Mouse (Mus musculus): Measurements from ENCODE around the gene Cnbd2. TPM values are rescaled to one million over a fixed set of nuclear protein-coding genes. Genes with fewer than 3 reads are reported as not detected.
"Not testable (repeated sequence)": the region's sequence is repeated elsewhere in the genome, so short reads cannot be mapped to it uniquely, and the experiment has no call there.

Gene Cnbd2
- polyA plus RNA-seq, 1 experiment from 2014 or later, result 9.2 TPM

DNA sequence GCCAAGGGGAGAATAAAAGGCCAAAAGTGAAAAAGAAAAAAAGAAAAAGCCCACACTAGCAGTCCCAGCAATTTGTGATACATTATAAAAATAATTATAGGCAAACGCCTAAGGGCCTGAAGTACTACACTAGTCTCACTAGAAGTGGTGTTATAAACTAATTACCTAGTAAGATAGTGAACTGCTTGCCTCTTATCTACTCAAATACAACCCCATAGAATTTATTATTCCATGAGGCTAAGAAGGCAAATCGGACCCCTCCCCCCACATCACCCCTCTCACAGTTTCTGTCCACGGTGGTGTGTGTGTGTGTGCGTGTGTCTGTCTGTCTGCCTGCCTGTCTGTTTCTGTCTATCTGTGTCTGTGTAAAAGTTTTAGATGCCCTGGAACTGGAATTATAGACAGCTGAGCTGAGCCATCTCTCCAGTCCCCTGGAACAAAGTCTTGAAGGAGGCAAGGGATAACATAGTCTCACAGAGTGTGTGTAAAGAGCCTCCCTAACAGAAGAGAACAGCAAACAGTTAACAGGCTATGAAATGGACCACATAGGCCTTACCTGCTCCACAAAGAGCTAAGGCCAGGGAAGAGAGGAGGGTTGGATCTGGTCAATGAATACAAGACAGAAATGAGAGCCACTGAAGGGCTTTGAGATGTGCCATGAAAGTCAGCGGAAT lies 81.2 kb downstream of the Cnbd2 start:
- peak overlapping the region; percentile 52 for H3K4me2 ChIP-seq
- ATAC-seq (ENCODE audit: low FRiP score), result peak; percentile 37
- H3K27me3 ChIP-seq (replicated peaks), result no peaks in the 10 kb centered on the region
- 49% methylated on average over 5 of the region's 5 CpGs for WGBS
- H3K4me1 ChIP-seq, result peaks cover 8% of the 10 kb centered on the region
- H3K27ac ChIP-seq (replicated peaks), result peak overlapping the region; percentile 69
- no peaks in the 10 kb centered on the region for H3K9me3 ChIP-seq (replicated peaks)
- no peaks in the 10 kb centered on the region for H3K36me3 ChIP-seq
- H3K4me3 ChIP-seq (replicated peaks), result peak overlapping the region; percentile 34
- H3K9ac ChIP-seq (replicated peaks), result 0 out of 2 replicates have a peak overlapping the region, but pooled peaks have one; percentile 10

DNA sequence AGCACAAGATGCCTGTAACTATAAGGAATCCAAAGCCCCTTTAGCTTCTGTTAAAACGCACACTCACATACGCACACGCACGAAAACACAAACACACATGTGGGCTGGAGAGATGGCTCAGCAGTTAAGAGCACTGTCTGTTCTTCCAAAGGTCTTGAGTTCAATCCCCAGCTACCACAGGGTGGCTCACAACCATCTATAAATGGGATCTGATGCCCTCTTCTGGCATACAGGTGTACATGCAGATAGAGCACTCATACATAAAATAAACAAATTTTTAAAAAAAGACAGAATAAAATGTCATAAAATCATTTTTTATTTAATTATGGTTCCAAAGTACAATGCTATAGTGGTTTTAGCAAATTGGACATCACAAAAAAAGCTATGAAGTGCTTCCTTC lies 82.2 kb downstream of the Cnbd2 start:
- H3K9ac ChIP-seq (replicated peaks), result no peak overlapping the region
- ATAC-seq (ENCODE audit: low FRiP score), result no peak
- no peaks in the 10 kb centered on the region for H3K36me3 ChIP-seq
- no peaks in the 10 kb centered on the region for H3K27me3 ChIP-seq (replicated peaks)
- no peak overlapping the region for H3K4me3 ChIP-seq (replicated peaks)
- H3K27ac ChIP-seq (replicated peaks), result no peak overlapping the region
- 96% methylated on average over 4 of the region's 4 CpGs for WGBS
- no peak overlapping the region for H3K4me2 ChIP-seq
- H3K9me3 ChIP-seq (replicated peaks), result no peaks in the 10 kb centered on the region
- peaks cover 8% of the 10 kb centered on the region for H3K4me1 ChIP-seq

DNA sequence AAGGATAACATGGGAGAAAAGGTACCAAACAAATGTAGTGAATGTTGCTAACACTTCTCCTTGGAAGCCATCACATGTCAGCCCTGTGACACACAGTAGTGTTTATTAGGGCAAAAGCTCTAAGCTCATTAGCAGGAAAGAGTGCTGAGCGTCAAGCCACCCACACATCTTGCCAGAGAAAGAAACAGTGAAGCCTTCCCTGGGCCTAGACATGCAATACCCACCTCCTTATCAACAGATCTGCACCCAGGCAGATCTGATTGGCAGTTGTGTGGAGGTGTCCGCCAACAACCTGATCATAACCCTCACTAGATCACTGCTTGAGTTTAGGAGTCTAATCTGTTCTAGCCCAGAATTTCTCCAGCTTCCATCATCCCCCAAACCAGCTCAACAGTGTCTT lies 84.0 kb downstream of the Cnbd2 start:
- 90% methylated on average over 2 of the region's 2 CpGs for WGBS
- H3K27me3 ChIP-seq (replicated peaks), result no peaks in the 10 kb centered on the region
- no peaks in the 10 kb centered on the region for H3K36me3 ChIP-seq
- no peak overlapping the region for H3K4me2 ChIP-seq
- peaks cover 14% of the 10 kb centered on the region for H3K4me1 ChIP-seq
- H3K4me3 ChIP-seq (replicated peaks), result no peak overlapping the region
- H3K27ac ChIP-seq (replicated peaks), result no peak overlapping the region
- H3K9ac ChIP-seq (replicated peaks), result no peak overlapping the region
- H3K9me3 ChIP-seq (replicated peaks), result no peaks in the 10 kb centered on the region
- no peak for ATAC-seq (ENCODE audit: low FRiP score)

- Histone ChIP-seq H3K36me3 (no peaks in the 10 kb centered on the region), H3K4me1 (peaks cover 18% of the 10 kb centered on the region), H3K27me3 (replicated peaks) (no peaks in the 10 kb centered on the region), H3K4me3 (replicated peaks) (no peak overlapping the region), H3K9me3 (replicated peaks) (no peaks in the 10 kb centered on the region), H3K9ac (replicated peaks) (no peak overlapping the region), H3K27ac (replicated peaks) (no peak overlapping the region), H3K4me2 (no peak overlapping the region)
- WGBS, result 94% methylated on average over 7 of the region's 7 CpGs
- ATAC-seq (ENCODE audit: low FRiP score), result no peak
These were observed 85.9 kb downstream of the Cnbd2 start for GRCm38 (mm10) chr2:156397988-156398387.

GRCm38 (mm10) chr2:156399485-156399884 lies 87.4 kb downstream of the Cnbd2 start:
- no peaks in the 10 kb centered on the region for H3K9me3 ChIP-seq (replicated peaks)
- H3K36me3 ChIP-seq, result no peaks in the 10 kb centered on the region
- no peak overlapping the region for H3K27ac ChIP-seq (replicated peaks)
- no peak overlapping the region for H3K9ac ChIP-seq (replicated peaks)
- no peak for ATAC-seq (ENCODE audit: low FRiP score)
- 89% methylated on average over 1 of the region's 1 CpGs for WGBS
- no peak overlapping the region for H3K4me2 ChIP-seq
- H3K4me1 ChIP-seq, result peaks cover 10% of the 10 kb centered on the region
- no peaks in the 10 kb centered on the region for H3K27me3 ChIP-seq (replicated peaks)
- no peak overlapping the region for H3K4me3 ChIP-seq (replicated peaks)

DNA sequence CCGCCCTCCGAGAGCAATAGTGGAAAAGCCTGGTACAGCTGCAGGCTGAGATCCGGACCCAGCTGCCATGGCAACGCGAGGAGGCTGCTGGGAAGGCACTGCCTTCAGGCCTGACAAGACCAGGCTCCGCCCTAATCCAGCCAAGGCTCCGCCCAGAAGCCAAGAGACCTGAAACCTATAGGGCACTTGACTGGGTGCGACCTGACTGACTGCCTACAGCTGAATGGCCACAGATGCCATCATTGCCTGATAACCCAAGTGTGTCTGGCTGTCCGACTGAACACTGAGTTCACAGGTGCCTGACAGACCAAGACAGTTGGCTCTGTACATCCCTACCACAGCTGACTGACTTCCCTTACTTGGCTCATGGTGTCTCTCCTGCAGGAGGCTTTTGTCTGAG lies 89.2 kb downstream of the Cnbd2 start:
- peak overlapping the region; percentile 12; the same call in 1 of the 2 replicates for H3K4me3 ChIP-seq (replicated peaks)
- peak overlapping the region; percentile 48 for H3K4me2 ChIP-seq
- peak overlapping the region; percentile 70; the same call in 1 of the 2 replicates for H3K27ac ChIP-seq (replicated peaks)
- H3K9ac ChIP-seq (replicated peaks), result no peak overlapping the region; the same call in 1 of the 2 replicates
- no peaks in the 10 kb centered on the region for H3K36me3 ChIP-seq
- WGBS, result 4% methylated on average over 9 of the region's 9 CpGs
- peaks cover 10% of the 10 kb centered on the region for H3K4me1 ChIP-seq
- no peaks in the 10 kb centered on the region for H3K9me3 ChIP-seq (replicated peaks)
- peak; percentile 93 for ATAC-seq (ENCODE audit: low FRiP score)
- H3K27me3 ChIP-seq (replicated peaks), result no peaks in the 10 kb centered on the region

- H3K27ac ChIP-seq (replicated peaks), result no peak overlapping the region
- WGBS, result 97% methylated on average over 3 of the region's 3 CpGs
- no peak overlapping the region for H3K9ac ChIP-seq (replicated peaks)
- no peaks in the 10 kb centered on the region for H3K27me3 ChIP-seq (replicated peaks)
- H3K4me1 ChIP-seq, result peaks cover 12% of the 10 kb centered on the region
- H3K36me3 ChIP-seq, result no peaks in the 10 kb centered on the region
- H3K9me3 ChIP-seq (replicated peaks), result no peaks in the 10 kb centered on the region
- no peak for ATAC-seq (ENCODE audit: low FRiP score)
- no peak overlapping the region for H3K4me2 ChIP-seq
- no peak overlapping the region for H3K4me3 ChIP-seq (replicated peaks)
These were observed 89.9 kb downstream of the Cnbd2 start for GRCm38 (mm10) chr2:156402036-156402435.

GRCm38 (mm10) chr2:156406987-156407386 lies 94.9 kb downstream of the Cnbd2 start:
- H3K4me2 ChIP-seq, result no peak overlapping the region
- H3K27ac ChIP-seq (replicated peaks), result no peak overlapping the region
- H3K4me1 ChIP-seq, result peaks cover 11% of the 10 kb centered on the region; the same call in 1 of the 2 replicates
- ATAC-seq (ENCODE audit: low FRiP score), result no peak
- WGBS, result 11% methylated on average over 3 of the region's 3 CpGs
- H3K4me3 ChIP-seq (replicated peaks), result no peak overlapping the region
- no peak overlapping the region for H3K9ac ChIP-seq (replicated peaks)
- no peaks in the 10 kb centered on the region for H3K9me3 ChIP-seq (replicated peaks)
- no peaks in the 10 kb centered on the region for H3K27me3 ChIP-seq (replicated peaks)
- H3K36me3 ChIP-seq, result no peaks in the 10 kb centered on the region

DNA sequence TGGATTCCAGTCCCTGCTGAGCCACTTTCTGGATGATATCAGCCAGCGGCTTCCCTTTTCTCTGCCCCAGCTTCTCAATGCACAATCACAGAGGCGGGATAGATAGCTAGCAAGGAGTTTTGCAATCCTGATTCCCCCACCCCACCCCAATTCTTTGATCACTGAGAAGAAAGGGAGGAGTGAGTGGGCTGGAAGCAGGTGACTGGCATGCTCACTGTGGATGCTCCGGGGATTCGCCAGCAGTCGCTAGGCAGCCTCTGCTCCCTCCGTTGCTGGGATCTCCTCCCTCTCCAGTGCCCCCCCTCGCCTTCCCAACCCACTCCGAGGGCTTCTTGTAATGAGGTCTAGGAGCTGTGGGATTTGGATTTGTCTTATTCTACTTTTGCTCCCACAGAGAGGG lies 96.1 kb downstream of the Cnbd2 start:
- no peaks in the 10 kb centered on the region for H3K27me3 ChIP-seq (replicated peaks)
- H3K4me3 ChIP-seq (replicated peaks), result no peak overlapping the region
- no peak overlapping the region for H3K9ac ChIP-seq (replicated peaks)
- H3K9me3 ChIP-seq (replicated peaks), result no peaks in the 10 kb centered on the region
- no peak for ATAC-seq (ENCODE audit: low FRiP score)
- H3K27ac ChIP-seq (replicated peaks), result no peak overlapping the region
- WGBS, result 28% methylated on average over 8 of the region's 8 CpGs
- no peaks in the 10 kb centered on the region for H3K36me3 ChIP-seq
- 0 out of 2 replicates have a peak overlapping the region, but pooled peaks have one; percentile 23 for H3K4me2 ChIP-seq
- peaks cover 11% of the 10 kb centered on the region; the same call in 1 of the 2 replicates for H3K4me1 ChIP-seq

DNA sequence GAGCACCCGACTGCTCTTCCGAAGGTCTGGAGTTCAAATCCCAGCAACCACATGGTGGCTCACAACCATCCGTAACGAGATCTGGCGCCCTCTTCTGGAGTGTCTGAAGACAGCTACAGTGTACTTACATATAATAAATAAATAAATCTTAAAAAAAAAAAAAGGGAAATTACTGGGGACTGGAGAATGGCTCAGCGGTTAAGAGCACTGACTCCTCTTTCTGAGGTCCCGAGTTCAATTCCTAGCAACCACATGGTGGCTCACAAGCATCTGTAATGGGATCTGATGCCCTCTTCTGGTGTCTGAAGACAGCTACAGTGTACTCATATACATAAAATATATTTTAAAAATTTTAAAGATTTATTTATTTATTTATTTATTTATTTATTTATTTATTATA lies 99.2 kb downstream of the Cnbd2 start:
- not testable (repeated sequence) for H3K4me2 ChIP-seq; H3K27ac ChIP-seq (replicated peaks); H3K27me3 ChIP-seq (replicated peaks); H3K36me3 ChIP-seq; H3K4me3 ChIP-seq (replicated peaks); H3K9me3 ChIP-seq (replicated peaks); ATAC-seq (ENCODE audit: low FRiP score); H3K9ac ChIP-seq (replicated peaks)
- 78% methylated on average over 6 of the region's 7 CpGs for WGBS
- H3K4me1 ChIP-seq, result peaks cover 11% of the 10 kb centered on the region; the same call in 1 of the 2 replicates

DNA sequence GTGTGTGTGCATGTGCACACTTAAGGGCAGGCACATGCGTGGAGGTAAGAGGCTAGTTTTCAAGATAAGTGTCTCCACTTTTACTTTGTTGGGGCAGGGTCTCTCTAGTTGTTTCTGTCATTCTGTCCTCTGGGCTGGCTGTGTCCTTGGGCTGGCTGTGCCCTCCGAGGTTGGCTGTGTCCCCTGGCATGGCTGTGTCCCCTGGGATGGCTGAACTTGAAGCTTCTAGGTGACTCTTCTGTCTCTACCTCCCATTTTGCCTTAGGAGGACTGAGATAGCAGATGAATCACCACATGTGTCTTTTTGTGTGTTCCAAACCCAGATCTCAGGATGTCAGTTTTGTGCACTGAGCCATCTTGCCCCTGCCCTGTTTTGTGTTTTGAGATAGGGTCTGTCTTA lies 102.9 kb downstream of the Cnbd2 start:
- H3K9ac ChIP-seq (replicated peaks), result no peak overlapping the region
- no peak for ATAC-seq (ENCODE audit: low FRiP score)

DNA sequence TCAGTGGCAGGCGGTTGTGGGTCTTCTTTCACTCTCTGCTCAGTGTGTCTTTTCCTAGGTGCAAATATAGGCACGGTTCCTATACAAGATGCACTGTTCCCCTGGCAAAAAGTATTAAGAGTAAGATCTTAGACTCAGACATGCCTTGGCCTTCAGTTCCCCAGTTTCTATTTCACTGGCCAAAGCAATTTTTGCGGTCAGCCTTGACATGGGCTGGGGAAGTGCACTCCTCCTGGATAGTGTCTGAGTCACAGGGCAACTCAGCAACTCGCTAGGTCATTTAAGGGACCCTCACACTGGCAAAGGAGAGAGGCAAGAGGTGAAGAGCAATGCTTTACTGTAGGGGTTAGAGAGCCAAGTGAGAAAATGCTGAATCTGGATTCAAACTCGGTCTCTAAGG lies 103.6 kb downstream of the Cnbd2 start:
- Histone ChIP-seq H3K9ac (replicated peaks) (no peak overlapping the region), H3K27ac (replicated peaks) (no peak overlapping the region), H3K9me3 (replicated peaks) (no peaks in the 10 kb centered on the region), H3K4me3 (replicated peaks) (no peak overlapping the region), H3K4me1 (peaks cover 12% of the 10 kb centered on the region), H3K4me2 (no peak overlapping the region), H3K36me3 (no peaks in the 10 kb centered on the region), H3K27me3 (replicated peaks) (0 out of 2 replicates have a peak, but pooled peaks cover 5% of the 10 kb centered on the region)
- 76% methylated on average over 5 of the region's 5 CpGs for WGBS
- no peak for ATAC-seq (ENCODE audit: low FRiP score)

More for the DNA sequence above, 102.9 kb downstream of the Cnbd2 start:
- WGBS, result 86% methylated on average over 2 of the region's 2 CpGs
- no peak overlapping the region for H3K4me2 ChIP-seq
- H3K4me1 ChIP-seq, result peaks cover 8% of the 10 kb centered on the region
- H3K36me3 ChIP-seq, result no peaks in the 10 kb centered on the region
- H3K27ac ChIP-seq (replicated peaks), result no peak overlapping the region
- no peaks in the 10 kb centered on the region for H3K9me3 ChIP-seq (replicated peaks)
- H3K4me3 ChIP-seq (replicated peaks), result no peak overlapping the region
- H3K27me3 ChIP-seq (replicated peaks), result 0 out of 2 replicates have a peak, but pooled peaks cover 5% of the 10 kb centered on the region
